Comparison of ENCODE assay signal across 29 mouse cellular contexts in genomic region chr17:83650932-83651682, GRCm38 (mm10). TPM values are rescaled to one million over a fixed set of nuclear protein-coding genes. Genes with fewer than 3 reads are reported as not detected.
DNase-seq lines count a peak whose midpoint lies in the region; ATAC-seq and TF ChIP-seq lines count a peak whose summit lies in the region.
"Had no signal": no experiment of that assay in that cellular context is flagged by ENCODE, and none has a peak within 500 bp of the region (broad histone marks: within the 10 kb centered on the region; RNA-seq: fewer than 3 reads in every experiment).

No protein-coding gene starts in this region.

- no peaks in the 10 kb centered on the region for H3K27me3 ChIP-seq in liver, postnatal 0 days (ENCODE audit: insufficient read depth, low read length)
- H3K27me3 ChIP-seq: heart, embryonic 13.5 days had no signal

- peak; percentile 94 for TF ChIP-seq EP300 in liver, postnatal 0 days (IDR thresholded peaks at IDR 0.05; ENCODE audit: low read depth)

- H3K4me3 ChIP-seq in liver, postnatal 0 days (ENCODE audit: low read depth, low read length): no peak overlapping the region
- H3K4me3 ChIP-seq: forebrain, embryonic 10.5 days; heart, embryonic 13.5 days; limb, embryonic 10.5 days had no signal

- peak overlapping the region; percentile 13 for H3K27ac ChIP-seq in liver, postnatal 0 days (ENCODE audit: low read depth)
- H3K27ac ChIP-seq: forebrain, embryonic 10.5 days; heart, embryonic 13.5 days; hindbrain, embryonic 14.5 days; limb, embryonic 10.5 days had no signal

- peaks cover 19% of the 10 kb centered on the region for H3K4me1 ChIP-seq in liver, postnatal 0 days (ENCODE audit: insufficient read depth)
- H3K4me1 ChIP-seq: forebrain, embryonic 10.5 days; heart, embryonic 13.5 days had no signal

- no peak overlapping the region for H3K4me2 ChIP-seq in liver, postnatal 0 days (ENCODE audit: low read depth, low read length)
- H3K4me2 ChIP-seq: heart, embryonic 13.5 days; hindbrain, embryonic 14.5 days; midbrain, embryonic 11.5 days had no signal

- WGBS in liver, postnatal 0 days (ENCODE audit: insufficient replicate concordance): 56% methylated on average over 7 of the region's 7 CpGs

- no peak for TF ChIP-seq CTCF in liver, postnatal 0 days (IDR thresholded peaks at IDR 0.05; ENCODE audit: low read depth)

- H3K9me3 ChIP-seq in liver, postnatal 0 days (ENCODE audit: low read length): no peaks in the 10 kb centered on the region
- H3K9me3 ChIP-seq: forebrain, embryonic 10.5 days; heart, embryonic 13.5 days; limb, embryonic 10.5 days had no signal

- H3K9ac ChIP-seq in liver, postnatal 0 days (replicated peaks): no peak overlapping the region
- H3K9ac ChIP-seq: forebrain, postnatal 0 days; heart, embryonic 13.5 days; hindbrain, embryonic 14.5 days had no signal

- peak; percentile 86 for ATAC-seq in liver, postnatal 0 days
- ATAC-seq: activated CD4-positive, CD25-positive, alpha-beta regulatory T cell, adult 4 months; forebrain, postnatal 0 days had no signal

- peak; percentile 14 for DNase-seq in kidney, postnatal 10 days
- DNase-seq in kidney, postnatal 36 days: no peak
- DNase-seq in c-Kit-positive CD71-positive TER-119-positive erythroid progenitor cells, embryonic 14.5 days (ENCODE audit: low spot score): peak; percentile 56
- DNase-seq in liver (peak; percentile 82), adipocyte (ENCODE audit: low spot score) (no peak)
- peak; percentile 59 for DNase-seq in liver, postnatal 0 days
- DNase-seq in layer of hippocampus, adult 8-10 months (ENCODE audit: low spot score in 2 of 2): no peak
- DNase-seq in urinary bladder, adult 18-20 months (ENCODE audit: low spot score in 2 of 2): no peak
- DNase-seq: adrenal gland, postnatal 14 days; B cell, adult 2 months; cerebellum, adult 11-12 months; cerebellum, postnatal 25 days; embryo, embryonic 11 days; forebrain, postnatal 0 days; heart, postnatal 36 days; kidney, postnatal 25 days; layer of hippocampus, adult 9-11 months; lung, adult 18-20 months; lung, postnatal 36 days had no signal

- H3K36me3 ChIP-seq in liver, postnatal 0 days (replicated peaks; ENCODE audit: insufficient read depth, low read length): no peaks in the 10 kb centered on the region
- H3K36me3 ChIP-seq: forebrain, embryonic 10.5 days; heart, embryonic 13.5 days; limb, embryonic 10.5 days had no signal

RNA-seq across cellular contexts. Expression of gene Kcng3, which starts 19.4 kb away (rescaled TPM):
- polyA plus RNA-seq in liver, postnatal 0 days (2015; fragmentation: Nextera tagmentation; extraction: Ambion mirVana): not detected in 2 replicates
- 10 to 100 TPM in 1 of 4 experiments, 1 to 10 TPM in 3; 8.6 to 11.5 (median 9.1) TPM for total RNA-seq in layer of hippocampus, adult 8-10 months (2022)
- total RNA-seq: gastrocnemius, adult 18-20 months had no signal
- polyA plus RNA-seq: embryonic facial prominence, embryonic 14.5 days; forebrain, embryonic 10.5 days; heart, embryonic 13.5 days; intestine, embryonic 14.5 days; limb, embryonic 10.5 days; midbrain, embryonic 11.5 days; stomach, embryonic 14.5 days had no signal

RNA-seq across cellular contexts. Expression of gene Mta3, which starts 54.9 kb away (rescaled TPM):
- polyA plus RNA-seq in liver, postnatal 0 days (2015; fragmentation: Nextera tagmentation; extraction: Ambion mirVana): 26.1 and 28.1 TPM in 2 replicates
- total RNA-seq in layer of hippocampus, adult 8-10 months (2022): 100 to 1,000 TPM in 2 of 4 experiments, 10 to 100 TPM in 2; 94.3 to 108 (median 101) TPM

Comparison
In these comparisons a context has a peak if more than half of its experiments do, and no peak if none do; other contexts are left out.
1. DNase-seq: peak in kidney, postnatal 10 days (single experiment), c-Kit-positive CD71-positive TER-119-positive erythroid progenitor cells, embryonic 14.5 days (single experiment), liver (single experiment) and liver, postnatal 0 days (single experiment); none in kidney, postnatal 36 days (0 of 2), adipocyte (single experiment), layer of hippocampus, adult 8-10 months (0 of 2) and urinary bladder, adult 18-20 months (0 of 2).